Mouse (Mus musculus): Measurements from ENCODE around the gene Fetub.
A peak's percentile ranks its signal among the peaks of the same experiment; 100 is the strongest.
"Not testable (repeated sequence)": the region's sequence is repeated elsewhere in the genome, so short reads cannot be mapped to it uniquely, and the experiment has no call there.

Fetub gene

GRCm38 (mm10) chr16:22911986-22912385 is 6.1 kb upstream of the Fetub start:
- DNase-seq (ENCODE audit: low spot score): no peak

- no peak for DNase-seq (ENCODE audit: low spot score)
These were observed 5.2 kb upstream of the Fetub start for GRCm38 (mm10) chr16:22912886-22913285.

- no peak for DNase-seq (ENCODE audit: low spot score)
These were observed 3.9 kb upstream of the Fetub start for GRCm38 (mm10) chr16:22914276-22914675.

- DNase-seq (ENCODE audit: low spot score): no peak
These were observed 654 bp downstream of the Fetub start for GRCm38 (mm10) chr16:22918664-22919312.

GRCm38 (mm10) chr16:22919971-22920854 is 2.1 kb downstream of the Fetub start:
- DNase-seq (ENCODE audit: low spot score): peak; percentile 0

GRCm38 (mm10) chr16:22921761-22922160 is 3.6 kb downstream of the Fetub start:
- DNase-seq (ENCODE audit: low spot score): no peak

GRCm38 (mm10) chr16:22922433-22922832 is 4.3 kb downstream of the Fetub start:
- DNase-seq (ENCODE audit: low spot score): no peak

GRCm38 (mm10) chr16:22929575-22929974 is 11.4 kb downstream of the Fetub start:
- DNase-seq (ENCODE audit: low spot score): no peak

- DNase-seq (ENCODE audit: low spot score): no peak
These were observed 13.5 kb downstream of the Fetub start for GRCm38 (mm10) chr16:22931431-22932200.

GRCm38 (mm10) chr16:22937631-22938030 is 19.5 kb downstream of the Fetub start:
- DNase-seq (ENCODE audit: low spot score): no peak

- DNase-seq (ENCODE audit: low spot score): no peak
These were observed 20.4 kb downstream of the Fetub start for GRCm38 (mm10) chr16:22938541-22938940.

- DNase-seq (ENCODE audit: low spot score): no peak
These were observed 21.1 kb downstream of the Fetub start for GRCm38 (mm10) chr16:22939120-22939695.

- not testable (repeated sequence) for DNase-seq (ENCODE audit: low spot score)
These were observed 23.8 kb downstream of the Fetub start for GRCm38 (mm10) chr16:22941825-22942476.

GRCm38 (mm10) chr16:22947371-22947770 is 29.2 kb downstream of the Fetub start:
- DNase-seq (ENCODE audit: low spot score): no peak

GRCm38 (mm10) chr16:22950840-22951395 is 32.8 kb downstream of the Fetub start, which contains the start of gene Hrg:
Gene Hrg (plus strand): TSS chr16:22951072.
- no peak for DNase-seq (ENCODE audit: low spot score)

GRCm38 (mm10) chr16:22953069-22953468 is 34.9 kb downstream of the Fetub start:
- DNase-seq (ENCODE audit: low spot score): no peak

GRCm38 (mm10) chr16:22955397-22956084 is 37.4 kb downstream of the Fetub start:
- DNase-seq (ENCODE audit: low spot score): no peak

GRCm38 (mm10) chr16:22956085-22956439 is 37.9 kb downstream of the Fetub start:
- no peak for DNase-seq (ENCODE audit: low spot score)

GRCm38 (mm10) chr16:22961073-22961472 is 42.9 kb downstream of the Fetub start:
- DNase-seq (ENCODE audit: low spot score): no peak

GRCm38 (mm10) chr16:22962256-22962655 is 44.1 kb downstream of the Fetub start:
- no peak for DNase-seq (ENCODE audit: low spot score)

- no peak for DNase-seq (ENCODE audit: low spot score)
These were observed 45.2 kb downstream of the Fetub start for GRCm38 (mm10) chr16:22963293-22963692.

Measured in c-Kit-positive CD71-positive TER-119-positive erythroid progenitor cells, embryonic 14.5 days (primary cell).